Mouse (Mus musculus) C2C12 (cell line): Measurements from ENCODE around the gene Vps39.

Source experiments
- CTCF ChIP-seq: IDR thresholded peaks from one replicate; pipeline ENCODE4 v1.5.1; 2011; ENCODE audit not compliant: control insufficient read depth, insufficient read depth, insufficient read length
- FOSL1 ChIP-seq: IDR thresholded peaks from one replicate; pipeline ENCODE4 v1.8.0; 2011; ENCODE audit warnings: mild to moderate bottlenecking, low read length; ENCODE audit not compliant: poor library complexity, insufficient read depth, severe bottlenecking
- MAX ChIP-seq: IDR thresholded peaks from one replicate; pipeline ENCODE4 v1.6.1; 2011; ENCODE audit warnings: mild to moderate bottlenecking, control low read depth
- MYOD1 ChIP-seq: IDR thresholded peaks from one replicate; pipeline ENCODE4 v1.6.1; 2011; ENCODE audit warnings: low read depth; ENCODE audit not compliant: control insufficient read depth, insufficient read length
- MYOG ChIP-seq: IDR thresholded peaks from one replicate; pipeline ENCODE4 v1.6.1; 2011; ENCODE audit not compliant: control insufficient read depth, insufficient read length; ENCODE audit errors: extremely low read depth
- USF1 ChIP-seq: IDR thresholded peaks from one replicate; pipeline ENCODE4 v1.6.1; 2011; ENCODE audit warnings: low read depth, mild to moderate bottlenecking, control low read depth, moderate library complexity

- no peak for TF ChIP-seq CTCF
- TF ChIP-seq USF1 = no peak
- no peak for TF ChIP-seq MYOD1
- TF ChIP-seq MYOG = no peak
- no peak for TF ChIP-seq FOSL1
- TF ChIP-seq MAX = no peak
Observed at GRCm38 (mm10) chr2:120313976-120314375, 39.0 kb downstream of the Vps39 start, which contains the start of gene Pla2g4f.
